Mouse (Mus musculus) stomach, embryonic 16.5 days (tissue): ENCODE measurements around the gene Dixdc1. TPM values are rescaled to one million over a fixed set of nuclear protein-coding genes. Genes with fewer than 3 reads are reported as not detected.
A peak's percentile ranks its signal among the peaks of the same experiment; 100 is the strongest.

ENCODE experiments used
- ATAC-seq: fragments of 200-750 bp; cut with Nextera tagmentation; 2 replicates; pipeline ENCODE4 v1.8.0; 2017; ENCODE audit warnings: moderate number of reproducible peaks, moderate TSS enrichment; ENCODE audit not compliant: insufficient read depth, low FRiP score
- H3K27ac ChIP-seq: fragments of 300-500 bp; sonication (generic); 2 replicates; pipeline ENCODE4 v1.5.1; 2014; ENCODE audit warnings: low read length
- H3K27me3 ChIP-seq: fragments of 300-500 bp; sonication (generic); 2 replicates; pipeline ENCODE4 v1.6.1; 2014; ENCODE audit warnings: low read length, control low read depth, mixed read lengths; ENCODE audit not compliant: control insufficient read depth, insufficient read depth
- H3K36me3 ChIP-seq: fragments of 300-500 bp; sonication (generic); 2 replicates; pipeline ENCODE4 v1.6.1; 2014; ENCODE audit warnings: low read length; ENCODE audit not compliant: control insufficient read depth, insufficient read depth
- H3K4me1 ChIP-seq: fragments of 300-500 bp; sonication (generic); 2 replicates; pipeline ENCODE4 v1.6.1; 2014; ENCODE audit warnings: low read length, control low read depth, mixed read lengths; ENCODE audit not compliant: control insufficient read depth, insufficient read depth
- H3K4me2 ChIP-seq: fragments of 300-500 bp; sonication (generic); 2 replicates; pipeline ENCODE4 v1.6.1; 2014; ENCODE audit warnings: low read depth, low read length, mixed read lengths
- H3K4me3 ChIP-seq: fragments of 300-500 bp; sonication (generic); replicated peaks from 2 replicates; pipeline ENCODE4 v1.5.1; 2014; ENCODE audit warnings: mild to moderate bottlenecking, low read length
- H3K9ac ChIP-seq: fragments of 300-500 bp; sonication (generic); 2 replicates; pipeline ENCODE4 v1.6.1; 2014; ENCODE audit warnings: low read length
- H3K9me3 ChIP-seq: fragments of 300-500 bp; sonication (generic); replicated peaks from 2 replicates; pipeline ENCODE4 v1.6.1; 2016; ENCODE audit warnings: low read length, control low read depth; ENCODE audit not compliant: control insufficient read depth
- WGBS: fragments of 180-500 bp; shearing (Covaris S2); extraction: QIAGEN DNeasy Blood & Tissue Kit; methylation state at CpG from one replicate; pipeline ENCODE4 v1.1.7; 2014; 5-methylcytosine and 5-hydroxymethylcytosine counted together
- polyA plus RNA-seq: library from polyadenylated mRNA; unstranded; fragments of >200 nt; fragmentation: Nextera tagmentation; extraction: Ambion mirVana; gene quantifications from 2 replicates; pipeline ENCODE4 v1.2.1, GENCODE M21; 2015

The Dixdc1 gene
- polyA plus RNA-seq, 1 experiment from 2014 or later, result 9.7 TPM

DNA sequence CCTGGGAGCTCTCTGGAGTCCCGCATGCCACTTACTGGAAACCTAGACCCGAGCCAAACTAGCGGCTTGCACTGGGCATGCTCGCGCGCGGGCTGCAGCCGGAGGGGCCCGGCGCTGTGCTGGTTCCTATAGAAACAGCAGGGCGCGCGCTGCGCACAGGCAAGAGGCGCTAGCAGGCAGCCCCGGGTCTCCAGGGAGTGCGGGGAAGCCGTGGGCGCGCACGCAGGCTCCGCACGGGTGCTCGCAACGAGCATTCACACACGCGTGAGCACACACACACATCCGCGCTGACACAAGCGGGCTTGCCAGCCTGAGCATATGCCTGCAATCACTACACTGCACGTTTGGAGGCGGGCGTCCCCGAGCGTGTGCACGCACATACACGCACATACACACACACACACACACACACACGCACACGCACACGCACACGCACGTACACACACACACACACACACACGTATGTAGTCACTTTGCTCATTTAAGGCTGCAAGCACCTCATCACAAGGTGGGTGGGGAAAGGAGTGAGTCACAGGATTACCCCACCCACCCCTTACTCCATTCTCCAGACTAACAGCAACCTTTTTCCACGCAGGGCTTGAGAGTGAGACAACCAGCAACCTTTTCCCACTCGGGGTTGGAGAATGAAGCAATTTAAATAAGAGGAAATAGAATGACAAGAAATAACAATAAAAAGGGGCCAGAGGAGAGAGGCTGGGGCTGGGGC is 11.2 kb downstream of the Dixdc1 start:
- H3K27ac ChIP-seq, result no peak overlapping the region
- H3K4me1 ChIP-seq, result peaks cover 15% of the 10 kb centered on the region
- no peaks in the 10 kb centered on the region for H3K27me3 ChIP-seq
- WGBS, result under 1% methylated on average over 45 of the region's 45 CpGs
- H3K9me3 ChIP-seq, result no peaks in the 10 kb centered on the region
- H3K36me3 ChIP-seq, result no peaks in the 10 kb centered on the region
- ATAC-seq, result peak; percentile 93
- peak overlapping the region; percentile 77 for H3K9ac ChIP-seq
- peak overlapping the region; percentile 91 for H3K4me2 ChIP-seq
- H3K4me3 ChIP-seq, result peak overlapping the region; percentile 67

DNA sequence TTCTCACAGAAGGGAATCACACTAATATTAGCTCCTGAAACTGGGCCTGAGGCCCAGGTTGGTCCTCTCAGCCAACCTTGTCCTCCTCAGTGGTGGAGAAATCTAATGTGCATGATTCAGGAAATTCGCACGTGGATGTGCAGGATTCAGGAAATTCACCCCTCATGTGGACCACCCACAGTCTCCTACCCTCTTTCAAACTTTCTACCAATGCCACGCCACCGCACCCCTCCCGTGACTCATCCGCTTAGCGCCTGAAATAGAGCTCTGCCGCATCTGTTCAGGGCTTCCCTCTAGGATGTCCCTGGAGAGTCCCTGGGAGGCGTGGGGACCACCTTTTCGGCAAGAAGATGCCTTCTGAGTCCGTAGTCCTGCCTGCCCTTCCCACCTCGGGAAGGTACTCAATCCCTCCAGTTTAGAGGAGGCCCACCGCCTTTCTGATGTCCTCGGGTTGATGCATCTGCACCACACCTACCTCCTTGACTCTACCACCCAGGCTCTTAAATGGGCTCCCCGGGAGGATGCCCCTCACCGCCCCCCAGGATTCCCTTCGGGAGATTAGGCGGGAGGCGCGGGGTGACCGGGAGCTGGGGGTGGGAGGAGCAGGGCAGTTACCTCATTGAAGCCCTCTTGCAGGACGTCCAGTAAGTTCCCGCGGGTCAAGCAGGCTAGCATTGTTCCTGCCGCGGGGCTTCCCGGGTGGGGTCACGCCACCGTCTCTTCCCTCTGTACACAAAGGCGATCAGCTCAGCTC is 12.0 kb downstream of the Dixdc1 start:
- Histone ChIP-seq H3K9me3 (no peaks in the 10 kb centered on the region), H3K4me2 (peak overlapping the region; percentile 91), H3K4me3 (peak overlapping the region; percentile 67), H3K9ac (peak overlapping the region; percentile 77), H3K4me1 (peaks cover 22% of the 10 kb centered on the region), H3K27ac (no peak overlapping the region), H3K36me3 (no peaks in the 10 kb centered on the region), H3K27me3 (no peaks in the 10 kb centered on the region)
- ATAC-seq, result no peak
- WGBS, result 6% methylated on average over 30 of the region's 30 CpGs

DNA sequence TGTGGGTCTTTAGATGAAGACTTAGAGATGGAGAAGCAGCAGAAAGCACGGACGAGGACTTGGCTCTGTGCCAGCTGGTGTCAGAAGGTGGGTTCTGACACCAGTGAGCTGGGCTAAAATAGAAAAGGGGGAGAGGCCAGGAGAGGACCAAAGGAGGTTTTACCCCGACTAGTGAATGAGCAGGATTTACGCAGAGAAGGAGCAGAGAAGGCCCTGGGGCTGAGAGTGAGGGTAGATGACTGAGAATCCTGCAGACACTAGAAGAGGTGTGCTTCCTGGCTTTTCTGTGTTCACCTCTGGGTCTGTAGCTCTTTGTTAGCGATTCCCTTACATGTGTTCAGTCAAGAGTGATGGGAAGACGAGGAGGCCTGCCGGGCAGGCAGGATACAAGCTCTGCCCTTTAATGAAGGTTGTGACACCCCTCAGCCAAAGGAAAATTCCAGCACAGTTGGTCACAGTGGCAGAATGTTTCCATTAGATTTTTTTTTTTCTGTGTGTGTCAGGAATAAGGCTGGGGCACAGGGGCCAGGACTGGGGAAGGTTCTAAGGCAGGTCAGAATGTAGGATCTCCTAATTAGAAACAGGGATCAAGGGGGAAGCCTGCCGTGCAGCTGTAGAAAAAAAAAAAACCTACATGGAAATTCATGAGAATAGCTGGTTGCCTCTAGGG is 13.3 kb downstream of the Dixdc1 start:
- ATAC-seq, result no peak
- H3K4me1 ChIP-seq, result peaks cover 26% of the 10 kb centered on the region
- WGBS, result 62% methylated on average over 8 of the region's 8 CpGs

DNA sequence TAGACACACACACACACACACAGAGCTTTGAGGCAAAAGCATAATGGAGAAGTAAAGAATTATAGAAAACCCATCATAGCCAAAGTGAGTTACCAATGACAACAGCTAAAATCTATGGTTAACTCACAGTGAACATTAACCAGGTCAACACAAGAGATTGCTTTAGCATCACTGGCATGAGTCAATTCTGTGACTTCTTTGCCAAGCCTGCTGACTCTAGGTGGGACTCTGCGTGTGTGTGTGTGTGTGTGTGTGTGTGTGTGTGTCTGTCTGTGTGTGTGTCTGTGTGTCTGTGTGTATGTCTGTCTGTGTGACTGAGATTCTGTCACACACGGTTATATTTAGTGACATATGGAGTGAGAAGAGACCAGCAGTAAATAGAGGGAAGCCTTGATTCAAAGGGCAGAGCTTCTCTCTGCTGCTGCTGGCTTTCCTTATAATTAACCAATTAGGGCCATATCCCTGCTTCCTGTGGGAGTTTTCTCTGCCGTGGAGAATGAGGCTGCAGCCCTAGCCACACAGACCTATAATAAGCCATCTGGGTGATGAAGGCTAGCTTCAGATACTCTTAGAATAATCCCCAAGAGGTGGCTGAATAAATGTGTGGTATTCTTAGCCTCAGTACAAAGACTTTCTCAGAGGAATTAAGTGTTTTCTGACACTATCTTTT is 14.5 kb downstream of the Dixdc1 start:
- Histone ChIP-seq H3K4me1 (peaks cover 29% of the 10 kb centered on the region), H3K9me3 (no peaks in the 10 kb centered on the region), H3K36me3 (no peaks in the 10 kb centered on the region), H3K27ac (no peak overlapping the region), H3K4me2 (no peak overlapping the region), H3K27me3 (no peaks in the 10 kb centered on the region), H3K4me3 (no peak overlapping the region), H3K9ac (no peak overlapping the region)
- no peak for ATAC-seq
- 63% methylated on average over 3 of the region's 3 CpGs for WGBS

More for the DNA sequence above, 13.3 kb downstream of the Dixdc1 start:
- Histone ChIP-seq H3K4me3 (no peak overlapping the region), H3K36me3 (no peaks in the 10 kb centered on the region), H3K27ac (no peak overlapping the region), H3K27me3 (no peaks in the 10 kb centered on the region), H3K9me3 (no peaks in the 10 kb centered on the region), H3K4me2 (no peak overlapping the region), H3K9ac (no peak overlapping the region)

DNA sequence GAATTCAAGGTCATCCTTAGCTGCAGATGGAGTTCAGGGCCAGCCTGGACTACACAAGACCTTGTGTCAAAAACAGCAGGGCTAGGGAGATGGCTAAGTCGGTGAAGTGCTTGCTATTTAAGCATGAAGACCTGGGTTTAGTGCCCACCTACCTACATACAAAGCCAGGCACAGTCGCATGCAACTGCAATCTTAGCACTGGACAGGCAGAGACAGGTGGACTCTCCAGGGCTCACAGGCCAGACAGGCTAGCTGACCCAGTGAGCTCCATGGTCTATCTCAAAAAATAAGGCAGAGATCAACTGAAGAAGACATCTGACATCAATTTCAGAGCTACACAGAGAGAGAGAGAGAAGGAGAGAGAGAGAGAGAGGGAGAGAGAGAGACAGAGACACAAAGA is 15.2 kb downstream of the Dixdc1 start:
- ATAC-seq, result no peak
- Histone ChIP-seq H3K4me2 (no peak overlapping the region), H3K4me3 (no peak overlapping the region), H3K9ac (no peak overlapping the region), H3K27me3 (no peaks in the 10 kb centered on the region), H3K9me3 (no peaks in the 10 kb centered on the region), H3K36me3 (no peaks in the 10 kb centered on the region), H3K4me1 (peaks cover 29% of the 10 kb centered on the region), H3K27ac (no peak overlapping the region)
- WGBS, result 89% methylated on average over 2 of the region's 2 CpGs

DNA sequence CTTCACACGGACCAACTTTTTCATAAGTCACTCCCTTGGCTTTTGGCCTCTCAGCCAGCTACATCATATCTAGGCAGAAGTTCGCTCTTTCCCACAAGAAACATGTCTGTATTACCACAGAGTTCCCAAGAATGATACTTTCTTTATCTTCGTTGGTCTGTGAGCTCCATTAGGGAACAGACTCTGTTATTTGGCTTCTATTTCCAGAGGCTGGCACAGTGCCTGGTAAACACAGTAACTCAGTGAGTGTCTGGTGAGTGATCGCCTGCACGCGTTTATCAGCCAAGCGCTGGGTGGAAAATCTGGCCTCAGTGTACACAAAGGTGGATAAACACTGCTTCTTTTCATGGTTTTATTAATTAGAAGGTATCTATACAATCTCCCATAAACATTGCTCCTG is 15.9 kb downstream of the Dixdc1 start:
- H3K4me1 ChIP-seq, result peaks cover 29% of the 10 kb centered on the region
- H3K9me3 ChIP-seq, result no peaks in the 10 kb centered on the region
- no peak overlapping the region; the same call in 1 of the 2 replicates for H3K4me3 ChIP-seq
- no peaks in the 10 kb centered on the region for H3K36me3 ChIP-seq
- no peaks in the 10 kb centered on the region for H3K27me3 ChIP-seq
- 20% methylated on average over 7 of the region's 7 CpGs for WGBS
- peak overlapping the region; percentile 14; the same call in 1 of the 2 replicates for H3K4me2 ChIP-seq
- peak overlapping the region; percentile 28; the same call in 1 of the 2 replicates for H3K9ac ChIP-seq
- no peak for ATAC-seq
- H3K27ac ChIP-seq, result peak overlapping the region; percentile 39; the same call in 1 of the 2 replicates

DNA sequence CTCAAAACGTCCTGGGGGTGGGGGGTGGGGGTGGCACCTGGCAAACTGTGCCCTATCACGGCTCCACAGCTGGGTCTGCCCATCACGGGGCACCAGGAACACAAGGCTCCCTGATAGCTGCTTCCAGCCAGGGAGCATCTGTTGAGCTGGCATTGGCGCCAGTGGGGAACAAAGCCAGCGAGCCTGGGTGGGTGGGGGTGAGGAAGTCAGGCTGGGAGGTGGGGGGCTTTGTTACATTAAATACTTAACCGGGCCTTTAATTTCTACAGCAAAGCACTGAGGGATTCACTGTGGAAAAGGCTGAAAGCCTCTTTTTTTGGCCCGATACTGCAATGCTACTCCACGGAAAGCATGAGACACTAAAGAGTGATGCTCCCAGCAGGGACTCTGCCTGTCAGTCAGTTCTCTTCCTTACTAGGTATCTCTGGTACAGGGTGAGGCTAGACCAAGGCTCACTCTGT is 16.8 kb downstream of the Dixdc1 start:
- no peak for ATAC-seq
- Histone ChIP-seq H3K27me3 (no peaks in the 10 kb centered on the region), H3K9ac (no peak overlapping the region; the same call in 1 of the 2 replicates), H3K4me3 (no peak overlapping the region), H3K4me1 (peaks cover 28% of the 10 kb centered on the region), H3K36me3 (no peaks in the 10 kb centered on the region), H3K9me3 (no peaks in the 10 kb centered on the region), H3K27ac (no peak overlapping the region), H3K4me2 (0 out of 2 replicates have a peak overlapping the region, but pooled peaks have one; percentile 14)
- 48% methylated on average over 8 of the region's 8 CpGs for WGBS

DNA sequence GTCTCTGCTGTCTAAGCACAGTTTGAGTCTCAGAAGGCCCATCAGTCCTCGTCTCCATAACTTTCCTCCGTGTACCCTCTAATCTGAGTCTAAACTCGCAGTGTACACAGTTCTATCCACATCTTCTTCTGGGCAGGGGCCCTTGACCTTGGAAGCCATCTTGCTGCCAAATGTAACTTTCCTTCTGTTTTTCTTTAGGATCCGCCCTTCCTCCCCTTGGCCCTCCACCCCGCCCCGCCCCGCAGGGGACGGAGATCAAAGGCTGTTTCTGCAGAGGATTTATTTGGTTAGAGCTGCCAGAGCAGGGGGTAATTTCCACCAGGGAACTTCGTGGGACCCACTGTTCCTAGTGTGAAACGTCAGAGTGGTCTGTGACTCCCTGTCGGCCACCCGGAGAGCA is 18.3 kb downstream of the Dixdc1 start:
- Histone ChIP-seq H3K9ac (no peak overlapping the region; the same call in 1 of the 2 replicates), H3K4me3 (no peak overlapping the region), H3K36me3 (no peaks in the 10 kb centered on the region), H3K4me1 (peaks cover 20% of the 10 kb centered on the region), H3K27me3 (no peaks in the 10 kb centered on the region), H3K9me3 (no peaks in the 10 kb centered on the region), H3K4me2 (no peak overlapping the region), H3K27ac (no peak overlapping the region)
- 29% methylated on average over 12 of the region's 12 CpGs for WGBS
- no peak for ATAC-seq
